Mouse (Mus musculus) kidney, postnatal 36 days (tissue): ENCODE results near the gene Brd3.

ENCODE experiments used
- DNase-seq, 2 experiments: peaks; one replicate each; pipeline ENCODE4 v3.0.0; 2021 to 2022; ENCODE audit warnings: mixed read lengths in 2 of 2

The Brd3 gene

DNA sequence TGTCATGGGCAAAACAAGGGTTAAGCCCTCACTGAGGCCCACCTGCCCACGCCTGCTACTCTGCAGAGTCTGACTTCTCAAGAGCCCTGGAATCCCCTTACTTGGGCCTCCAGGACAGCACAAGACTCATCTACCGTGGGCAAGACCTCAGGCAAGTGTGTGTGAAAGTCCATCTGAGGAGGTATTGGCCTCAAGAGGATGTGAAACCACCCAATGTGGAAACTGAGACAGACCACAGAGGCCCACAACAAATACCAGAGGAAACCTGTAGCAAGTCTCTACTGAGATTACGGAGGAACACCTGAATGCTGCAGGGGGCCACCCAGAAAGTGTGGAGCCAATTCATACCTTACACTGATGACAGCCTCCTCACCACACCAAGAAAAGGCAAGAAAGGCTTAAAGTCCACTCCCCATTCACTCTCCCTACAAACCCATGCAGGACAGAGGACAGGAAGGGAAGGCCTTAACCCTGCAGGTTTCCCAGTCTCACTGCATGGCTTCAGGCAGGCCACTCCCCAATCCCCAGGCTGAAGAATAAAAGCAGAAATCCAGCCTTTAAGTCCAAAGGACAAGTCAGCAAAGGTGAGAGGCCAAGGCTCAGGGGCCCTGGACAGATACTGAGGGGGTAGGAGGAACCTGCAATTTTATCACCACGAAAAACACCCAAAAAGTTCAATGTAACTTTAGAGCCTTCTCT, 38.0 kb downstream of the Brd3 start:
- DNase-seq, result peak in 1 of 2 experiments; percentile 35

DNA sequence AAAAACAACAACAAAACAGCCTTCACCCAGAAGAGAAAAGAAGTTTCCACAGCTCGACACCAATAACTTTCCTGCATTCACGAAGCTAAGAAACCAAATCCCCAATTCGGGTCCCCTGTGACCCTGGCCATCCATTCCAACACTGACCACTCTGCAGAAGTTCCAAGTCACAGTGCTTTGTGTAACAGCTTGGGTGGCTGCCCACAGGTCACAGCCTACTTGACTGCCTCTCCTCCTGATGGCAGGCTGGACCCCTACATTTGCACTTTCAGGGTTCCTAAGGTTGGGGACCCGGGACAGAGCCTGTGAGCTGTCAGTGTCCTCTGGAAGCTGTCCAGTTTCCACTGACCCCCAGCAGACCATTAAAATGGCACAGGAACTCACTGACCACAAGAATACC, 44.6 kb downstream of the Brd3 start:
- peak; percentile 33 to 64 for DNase-seq

DNA sequence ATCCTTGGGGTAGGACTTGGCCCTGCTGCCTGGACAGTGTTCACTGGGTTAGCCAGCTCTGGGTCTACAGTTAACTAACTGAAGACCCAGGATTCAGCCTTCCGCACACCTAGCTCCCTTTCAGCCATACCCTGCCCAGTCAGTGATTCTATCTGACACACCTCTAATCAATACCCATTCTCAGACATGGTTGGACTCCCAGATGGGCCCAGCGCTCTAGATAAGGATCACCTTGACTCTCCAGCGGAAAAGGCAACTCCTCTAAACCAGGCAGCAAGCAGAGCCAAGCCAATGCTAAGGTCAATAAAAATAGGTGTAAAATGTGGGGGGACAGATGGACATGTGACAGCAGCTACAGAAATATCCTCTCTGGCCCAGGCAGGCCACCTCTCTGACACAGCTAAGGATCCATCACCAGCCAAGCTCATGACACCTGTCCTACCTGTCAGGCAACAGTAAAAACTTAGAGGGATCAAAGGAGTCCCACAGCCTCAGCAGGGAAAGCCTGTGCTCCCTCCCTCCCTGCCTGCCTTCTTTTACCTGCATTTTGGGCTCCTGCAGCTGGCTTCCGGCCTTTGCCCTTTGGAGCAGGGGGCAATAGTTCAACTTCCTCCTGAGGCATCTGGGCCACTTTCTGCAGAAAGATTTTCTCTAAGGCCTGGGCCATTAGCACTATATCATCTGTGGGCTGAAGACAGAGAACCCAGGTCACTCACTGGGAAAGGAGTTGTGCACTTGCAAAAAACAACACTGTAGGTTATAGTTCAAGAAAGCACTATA, 45.4 kb downstream of the Brd3 start:
- peak; percentile 89 to 92 for DNase-seq

DNA sequence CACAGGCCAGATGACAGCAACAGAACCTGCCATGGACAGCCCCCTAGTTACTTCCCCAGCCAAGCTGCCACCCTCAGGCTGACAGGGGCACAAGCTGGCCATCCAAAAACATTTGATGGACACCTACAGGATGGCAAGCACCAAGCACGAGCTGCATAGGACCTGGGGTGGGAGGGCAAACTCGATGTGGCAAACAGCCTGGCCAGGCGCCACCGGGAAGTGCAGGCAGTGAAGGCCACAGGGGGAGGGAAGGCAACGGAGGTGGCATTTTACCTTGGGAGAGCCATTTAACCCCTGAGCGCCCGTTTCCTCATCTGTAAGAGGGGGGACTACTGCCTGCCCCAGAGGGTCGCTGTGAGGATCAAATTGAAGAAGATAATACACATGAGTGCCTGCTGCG, 46.8 kb downstream of the Brd3 start:
- DNase-seq, result no peak

DNA sequence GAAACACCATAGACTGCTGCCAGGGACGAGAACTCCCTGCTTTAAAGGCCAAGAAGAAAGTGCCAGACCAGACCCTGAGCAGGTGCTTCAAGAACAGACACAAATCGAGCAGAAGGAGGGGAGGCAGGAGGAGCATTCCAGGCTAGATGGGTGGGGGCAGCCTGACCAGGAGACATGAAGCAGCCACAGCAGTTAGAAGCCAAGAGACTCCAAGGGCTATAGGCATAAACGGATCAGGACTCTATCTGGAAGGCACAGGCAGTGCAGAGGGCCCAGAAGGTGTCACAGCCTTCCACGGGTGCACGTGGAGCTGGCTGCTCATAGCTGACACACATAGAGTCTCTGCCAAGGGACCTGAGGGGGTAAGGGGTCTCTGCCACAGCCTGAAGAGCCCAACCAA, 47.3 kb downstream of the Brd3 start:
- no peak for DNase-seq

DNA sequence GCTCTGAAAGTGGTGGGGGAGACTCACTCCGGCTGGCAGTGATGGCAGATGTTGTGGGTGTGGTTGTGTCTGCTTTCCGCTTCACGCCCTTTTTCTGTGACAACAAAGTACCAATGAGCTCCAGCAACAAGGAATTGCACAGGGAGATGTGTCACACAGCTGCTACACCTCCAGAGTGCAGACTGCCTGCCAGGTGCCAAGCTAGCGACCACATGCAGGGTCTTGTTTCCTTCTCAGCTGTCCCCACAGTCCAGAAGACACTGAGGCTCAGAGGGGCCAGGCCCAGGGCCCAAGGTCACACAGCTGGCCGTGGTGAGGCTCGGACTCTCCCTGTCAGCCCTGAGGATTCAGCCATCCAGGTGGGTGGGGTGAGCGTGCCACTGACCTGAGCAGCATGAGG, 47.7 kb downstream of the Brd3 start:
- DNase-seq, result no peak

GRCm38 (mm10) chr2:27450226-27450625, 57.2 kb downstream of the Brd3 start:
- no peak for DNase-seq

- DNase-seq, result no peak
Observed at GRCm38 (mm10) chr2:27447782-27448181, 59.7 kb downstream of the Brd3 start.

DNA sequence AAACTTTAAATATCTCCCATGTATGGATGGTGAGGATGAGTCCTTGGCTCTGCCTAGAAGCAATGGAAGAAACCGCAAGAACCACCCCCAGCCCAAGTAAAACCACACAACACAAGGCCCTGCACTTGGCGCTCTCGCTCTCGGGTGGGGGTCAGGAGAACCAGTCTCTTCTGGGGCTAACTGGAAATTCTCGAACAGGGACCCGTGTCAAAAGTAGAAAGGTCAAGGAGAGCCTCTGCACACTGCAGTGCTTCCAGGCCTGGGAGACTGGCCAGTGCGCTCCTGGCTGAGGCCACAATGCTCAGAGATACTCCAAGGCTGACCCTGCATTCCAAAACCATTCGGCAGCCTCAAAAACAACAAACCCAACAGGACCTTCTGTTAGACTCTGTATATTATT, 60.6 kb downstream of the Brd3 start:
- no peak for DNase-seq

- no peak for DNase-seq
Observed at GRCm38 (mm10) chr2:27445910-27446309, 61.6 kb downstream of the Brd3 start.

DNA sequence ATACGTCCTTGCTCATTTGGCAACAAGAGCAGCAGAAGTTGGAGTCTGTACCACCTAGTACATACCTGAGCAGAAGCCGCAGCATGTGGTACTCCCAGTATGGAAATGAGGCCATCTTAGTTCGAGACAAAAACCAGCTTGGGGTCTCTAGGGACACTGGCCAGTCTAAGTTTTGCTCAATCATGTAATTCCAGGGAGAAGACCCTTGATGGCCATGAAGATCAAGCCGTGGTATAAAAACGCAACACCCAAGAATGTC, 64.1 kb downstream of the Brd3 start:
- no peak for DNase-seq

- no peak for DNase-seq
Observed at GRCm38 (mm10) chr2:27442708-27443449, 64.6 kb downstream of the Brd3 start.

- DNase-seq, result peak; percentile 98 to 99
Observed at GRCm38 (mm10) chr2:27441767-27442707, 65.4 kb downstream of the Brd3 start, which contains the start of gene Brd3os. Gene Brd3os (plus strand): TSS chr2:27442324.

GRCm38 (mm10) chr2:27438281-27438680, 69.2 kb downstream of the Brd3 start:
- DNase-seq, result peak in 1 of 2 experiments; percentile 44

- no peak for DNase-seq
Observed at GRCm38 (mm10) chr2:27437876-27438275, 69.6 kb downstream of the Brd3 start.

- DNase-seq, result no peak
Observed at GRCm38 (mm10) chr2:27432599-27432998, 74.9 kb downstream of the Brd3 start.

DNA sequence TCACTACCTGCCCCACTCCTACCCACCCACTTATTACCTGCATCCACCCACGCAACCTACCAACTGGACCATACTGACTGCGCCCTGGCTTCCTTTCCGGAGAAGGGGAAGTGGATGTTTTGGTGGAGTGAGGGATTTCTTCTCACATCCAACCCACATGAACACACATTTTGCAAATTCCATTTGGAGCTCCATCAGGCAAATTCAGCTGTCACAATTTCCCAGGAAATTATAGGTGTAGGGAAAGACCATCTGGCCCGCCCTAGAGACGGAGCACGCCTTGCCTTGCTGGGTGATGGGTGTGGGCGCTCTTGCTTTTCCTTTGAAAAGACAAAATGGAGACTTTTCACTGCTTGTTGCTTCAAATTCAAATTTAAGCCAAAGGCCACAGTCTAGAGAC, 76.8 kb downstream of the Brd3 start:
- DNase-seq, result no peak

DNA sequence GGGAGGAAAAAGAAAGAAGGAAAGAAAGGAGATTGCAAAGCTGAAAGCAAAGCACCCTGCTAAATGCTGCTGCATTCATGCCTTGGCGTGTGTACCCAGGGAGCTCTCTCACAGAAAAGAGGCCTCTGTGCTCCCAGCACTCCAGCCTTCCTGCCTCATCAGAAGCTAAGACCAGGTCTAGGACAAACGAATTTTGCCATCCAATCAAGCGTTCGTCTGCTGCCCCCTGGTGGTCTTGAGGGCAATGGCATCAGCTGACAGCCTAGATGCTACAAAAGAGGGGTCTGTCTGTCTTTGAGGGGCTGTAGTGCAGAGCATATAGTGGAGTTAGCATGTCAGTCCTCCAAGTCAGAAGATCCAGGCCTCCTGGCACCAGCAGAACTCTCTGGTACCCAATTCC, 79.4 kb downstream of the Brd3 start:
- DNase-seq, result peak; percentile 79 to 92

DNA sequence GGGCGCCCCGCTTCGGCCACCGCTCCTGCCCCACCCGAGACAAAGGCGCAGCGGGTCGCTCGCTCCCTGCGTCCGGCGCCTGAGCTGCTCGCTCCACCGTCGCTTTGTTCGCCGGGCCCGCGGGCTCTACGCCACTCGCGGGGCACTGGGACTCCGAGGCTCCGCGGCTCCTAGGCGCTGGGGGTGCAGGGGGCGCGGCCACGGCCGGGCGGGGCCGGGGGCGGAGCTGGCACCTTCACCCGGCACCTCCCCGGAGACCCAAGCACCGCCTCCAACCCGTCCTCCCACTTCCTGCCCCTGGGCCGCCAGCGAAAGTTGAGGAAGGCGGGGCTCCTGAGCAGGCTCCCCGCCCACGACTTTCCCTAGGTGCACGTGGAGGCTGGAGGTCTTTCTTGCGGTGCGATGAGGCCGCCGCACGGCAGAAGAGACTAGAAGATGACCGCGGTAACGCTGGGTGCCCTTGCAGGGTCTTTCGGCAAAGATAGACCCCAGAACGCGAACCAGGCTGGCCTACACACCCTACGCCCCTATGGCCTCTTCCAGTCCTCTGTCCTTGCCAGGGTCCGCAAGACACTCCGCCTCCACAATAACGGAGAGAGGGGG, 80.5 kb downstream of the Brd3 start, which contains the start of gene Vav2:
Vav2 (minus strand) TSS at position 179 of the 603 bp plus-strand sequence.
- DNase-seq, result peak; percentile 96

DNA sequence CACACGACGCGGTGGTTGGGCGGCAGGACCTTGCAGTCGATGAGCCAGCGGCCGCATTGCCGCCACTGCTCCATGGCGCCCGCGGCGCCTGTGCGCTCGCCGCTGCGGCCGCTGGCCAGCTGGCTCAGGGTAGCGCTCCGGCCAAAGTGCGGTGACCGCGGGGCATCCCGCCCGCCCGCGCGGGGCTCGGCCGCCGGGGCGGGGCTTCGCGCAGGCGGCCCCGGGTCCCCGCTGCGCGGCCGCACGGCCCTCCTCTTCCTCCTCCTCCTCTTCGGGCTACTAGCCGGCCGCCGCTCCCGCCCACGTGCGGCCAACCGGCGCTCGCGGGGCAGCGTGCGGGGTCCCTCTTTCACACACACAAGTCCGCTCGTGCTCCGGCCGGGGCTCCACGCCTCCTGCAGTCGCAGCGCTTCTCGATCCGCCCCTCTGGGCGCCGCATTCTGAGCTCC, 81.0 kb downstream of the Brd3 start:
- peak; percentile 82 to 89 for DNase-seq

- peak in 1 of 2 experiments; percentile 67 for DNase-seq
Observed at GRCm38 (mm10) chr2:27425751-27426405, 81.6 kb downstream of the Brd3 start.
